Mouse (Mus musculus) heart, postnatal 0 days (tissue): ENCODE results near the gene Pappa2.

Experiments
- CTCF ChIP-seq: IDR thresholded peaks from 2 replicates; pipeline ENCODE4 v1.5.1; 2016; ENCODE audit warnings: antibody characterized with exemption, control low read depth, low read depth
- EP300 ChIP-seq: IDR thresholded peaks from 2 replicates; pipeline ENCODE4 v1.6.1; 2016; ENCODE audit warnings: antibody characterized with exemption, low read depth

GRCm38 (mm10) chr1:158944936-158945335, 35.4 kb downstream of the Pappa2 start:
- no peak for TF ChIP-seq CTCF
- TF ChIP-seq EP300, result no peak
